Mouse (Mus musculus) T-cell, adult 2 months (primary cell): ENCODE measurements around the gene Kcnk7.

Experiments used
- DNase-seq: peaks from one replicate; pipeline ENCODE4 v3.0.0; 2022; ENCODE audit warnings: low spot score

Gene Kcnk7

GRCm38 (mm10) chr19:5725767-5726515 lies 21.8 kb downstream of the Kcnk7 start, which contains the start of gene Ehbp1l1:
Gene Ehbp1l1, minus strand, starts transcription at chr19:5726317.
- DNase-seq: peak; percentile 56

GRCm38 (mm10) chr19:5726961-5727578 lies 22.9 kb downstream of the Kcnk7 start:
- peak; percentile 66 for DNase-seq

- DNase-seq: peak; percentile 77
Measured at GRCm38 (mm10) chr19:5727701-5728100, 23.5 kb downstream of the Kcnk7 start.

GRCm38 (mm10) chr19:5728631-5729443 lies 24.7 kb downstream of the Kcnk7 start:
- DNase-seq: no peak

DNA sequence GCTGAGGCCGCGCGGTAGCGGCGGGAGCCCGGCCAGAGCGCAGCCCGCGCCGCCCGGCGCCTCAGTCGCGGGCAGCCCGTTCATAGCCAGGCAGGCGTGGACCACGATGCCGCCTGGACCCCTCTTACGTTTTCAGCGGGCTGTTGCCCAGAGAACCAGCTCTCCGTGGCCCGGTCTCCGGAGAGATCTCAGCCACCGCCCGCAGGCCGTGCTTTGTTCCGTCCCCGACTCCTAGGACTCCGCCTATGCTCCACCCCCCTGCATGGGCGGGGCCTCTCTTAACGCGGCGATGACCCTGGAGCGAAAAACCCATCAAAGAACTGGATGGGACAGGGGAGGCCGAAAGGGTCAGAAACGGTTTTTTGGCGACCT lies 25.3 kb downstream of the Kcnk7 start, which contains the start of gene Fam89b:
TSS of gene Fam89b (minus strand) at position 210 of the 372 bp plus-strand sequence.
- peak; percentile 63 for DNase-seq

DNA sequence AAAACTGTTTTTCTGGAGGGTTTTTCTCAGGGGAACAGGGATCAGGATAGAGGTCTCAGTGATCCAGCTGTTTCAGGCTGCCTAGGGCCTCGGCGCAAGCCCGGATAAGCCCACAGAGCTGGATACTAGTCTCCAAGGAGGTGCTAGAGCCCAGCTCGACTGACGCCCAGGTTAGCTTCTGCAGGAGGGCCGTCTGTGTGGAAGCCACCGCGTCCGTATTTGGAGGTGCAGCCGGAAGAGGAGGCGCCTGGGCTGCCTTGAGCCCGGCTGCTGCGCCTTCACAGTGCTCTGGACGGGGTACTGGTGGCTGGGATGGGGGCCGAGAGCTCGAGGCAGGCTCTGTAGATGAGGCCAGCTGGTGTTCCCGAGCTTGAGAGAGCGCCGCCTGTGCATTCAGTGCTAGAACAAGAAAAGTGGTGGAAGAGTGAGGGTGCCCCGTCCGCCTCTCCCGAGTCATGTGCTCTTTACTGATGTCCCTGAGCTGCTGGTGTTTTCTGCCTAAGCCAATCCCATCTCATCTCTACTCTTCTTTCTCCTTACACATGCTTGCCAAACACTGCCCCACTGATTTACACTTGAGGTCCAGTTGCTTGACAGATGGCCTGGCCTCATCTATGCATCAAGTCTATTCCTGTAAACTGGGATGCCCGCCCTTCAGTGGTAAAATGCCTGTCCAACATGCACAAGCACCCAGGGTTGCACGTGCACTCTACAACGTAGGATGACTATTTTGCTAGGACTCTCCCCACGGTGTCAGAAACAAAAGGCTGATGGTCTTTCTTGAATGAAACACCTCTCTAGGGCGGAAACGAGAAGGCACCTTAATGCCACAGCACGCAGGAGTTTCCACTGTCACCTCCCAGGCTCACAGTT lies 26.4 kb downstream of the Kcnk7 start:
- DNase-seq: no peak

DNA sequence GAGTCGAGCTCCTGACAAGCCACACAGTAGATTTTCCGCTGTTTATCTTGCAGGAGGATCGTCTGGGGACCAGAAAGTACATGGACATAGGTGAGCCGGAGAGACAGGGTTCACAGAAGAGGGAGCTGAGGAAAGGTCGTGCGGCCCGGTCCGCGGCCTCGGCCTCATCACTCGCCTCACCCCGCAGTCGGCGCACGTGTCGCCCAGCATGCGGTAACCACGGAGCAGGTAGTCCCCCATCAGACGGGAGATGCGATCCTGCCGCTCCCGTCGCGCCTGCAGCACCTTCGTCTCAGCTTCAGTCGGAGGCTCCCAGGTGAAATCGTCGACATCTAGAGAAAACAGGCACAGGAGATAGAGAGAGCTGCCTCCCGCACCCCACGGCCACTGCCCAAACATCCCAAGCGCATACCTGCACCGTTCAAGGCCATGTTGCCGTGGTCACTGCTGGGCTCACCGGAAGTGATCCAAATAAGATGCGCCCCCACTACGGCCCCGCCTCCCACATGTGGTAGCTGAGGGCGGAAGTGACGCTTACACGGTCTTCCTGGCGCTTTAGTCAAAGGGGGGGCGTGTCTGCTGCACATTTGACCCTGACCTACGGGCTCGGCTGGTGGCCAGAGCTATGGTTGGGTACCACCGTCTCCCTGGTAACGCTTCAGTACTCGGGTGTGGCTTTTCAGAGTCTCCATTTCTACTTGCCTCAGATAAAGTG lies 27.3 kb downstream of the Kcnk7 start:
- DNase-seq: peak; percentile 88

- no peak for DNase-seq
Measured at GRCm38 (mm10) chr19:5734325-5734724, 30.2 kb downstream of the Kcnk7 start.

DNA sequence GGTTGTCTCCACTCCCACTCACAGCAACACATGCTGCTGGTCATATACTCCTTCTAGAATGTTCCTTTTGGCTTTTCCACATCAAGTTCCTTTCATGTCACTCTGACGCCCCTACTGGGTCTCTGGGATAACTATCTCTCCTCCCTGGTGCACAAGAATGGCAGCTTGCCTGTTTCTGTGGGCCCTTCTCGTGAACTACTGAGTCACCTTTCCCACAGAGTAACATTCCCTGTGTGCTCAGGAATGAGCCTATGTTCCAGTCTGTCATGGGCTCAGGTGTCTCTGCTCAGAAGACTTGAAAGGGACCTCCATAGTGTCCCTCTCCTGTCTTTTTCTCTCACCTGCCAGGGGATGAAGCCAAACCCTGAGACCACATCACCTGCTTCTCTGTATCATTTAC lies 35.3 kb downstream of the Kcnk7 start:
- no peak for DNase-seq

DNA sequence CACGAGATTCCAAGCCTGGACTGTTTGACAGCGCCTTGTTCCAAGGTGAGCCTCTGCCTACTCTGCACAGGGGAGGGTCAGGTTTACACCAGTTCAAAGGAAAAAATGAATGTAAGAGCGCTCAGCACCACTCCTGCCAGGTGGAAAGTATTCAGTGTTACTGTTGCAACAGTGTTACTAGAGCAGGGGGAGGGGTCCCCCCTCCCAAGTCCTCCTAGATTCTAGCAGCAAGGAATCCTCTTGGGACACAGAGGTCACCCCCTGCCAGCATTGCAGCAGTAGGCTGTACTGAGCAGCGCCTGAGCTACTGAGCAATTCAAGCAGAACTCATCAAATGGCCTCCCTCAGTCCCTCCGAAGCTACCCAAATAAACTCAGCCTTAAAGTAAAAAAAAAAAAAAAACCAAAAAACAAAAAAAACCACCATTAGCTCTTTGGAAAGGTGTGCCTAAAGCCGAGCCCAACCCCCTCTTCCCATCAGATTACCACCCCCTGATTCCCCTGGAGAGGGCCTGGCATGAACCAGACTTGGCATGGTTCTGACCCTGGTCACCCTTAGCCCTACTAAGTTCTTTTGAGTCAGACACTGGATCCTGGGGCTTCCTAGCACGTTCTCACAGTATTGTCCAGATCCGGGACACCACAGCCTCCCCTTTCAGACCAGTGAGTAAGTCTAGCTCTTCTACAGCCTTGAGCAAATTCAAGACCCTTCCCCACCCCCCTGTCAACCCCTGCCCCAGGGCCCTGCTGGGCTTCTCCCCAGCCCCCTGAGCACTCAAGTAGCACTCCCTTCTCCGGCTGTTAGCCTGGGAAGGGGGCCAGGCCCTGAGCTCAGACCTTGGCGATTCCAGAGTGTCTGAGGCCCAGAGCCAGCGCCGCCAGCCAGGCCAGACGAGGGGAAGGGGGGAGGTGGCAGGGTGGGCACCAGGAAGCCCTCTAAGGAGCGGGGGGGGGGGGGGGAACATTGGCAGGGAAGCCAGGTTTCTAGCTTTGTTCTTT lies 36.5 kb downstream of the Kcnk7 start, which contains the start of gene Ltbp3:
TSS of gene Ltbp3 (plus strand) at position 585 of the 998 bp plus-strand sequence.
- no peak for DNase-seq

DNA sequence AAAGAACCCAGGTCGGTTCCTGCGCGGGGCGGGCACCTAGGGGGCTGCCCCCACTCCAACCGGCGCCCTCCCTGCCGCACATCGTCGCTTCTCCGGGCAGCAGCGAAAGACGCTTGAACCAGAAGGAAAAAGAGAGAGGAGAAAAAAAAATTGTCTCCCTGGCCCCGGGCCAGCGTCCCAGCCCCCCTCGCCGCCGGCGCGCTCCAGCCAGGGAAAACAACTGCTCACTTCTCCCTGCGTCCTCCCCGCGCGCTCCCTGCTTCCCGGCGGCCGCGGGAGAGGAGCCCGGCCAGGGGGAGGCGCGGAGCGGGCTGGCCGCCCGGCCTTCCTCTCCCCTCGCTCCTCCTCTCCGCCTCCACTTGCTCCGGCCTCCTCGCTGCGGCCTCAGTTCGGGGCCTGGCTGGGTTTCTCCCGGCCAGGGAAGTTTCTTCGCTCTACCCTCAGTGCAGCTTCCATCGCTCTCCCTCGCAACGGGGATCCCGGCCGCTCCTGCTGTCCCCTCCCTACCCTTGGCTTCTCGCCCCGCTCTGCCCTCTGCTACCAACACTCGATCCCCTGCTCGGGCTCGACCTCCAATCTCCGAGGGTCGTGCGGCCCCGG lies 37.6 kb downstream of the Kcnk7 start:
- no peak for DNase-seq

DNA sequence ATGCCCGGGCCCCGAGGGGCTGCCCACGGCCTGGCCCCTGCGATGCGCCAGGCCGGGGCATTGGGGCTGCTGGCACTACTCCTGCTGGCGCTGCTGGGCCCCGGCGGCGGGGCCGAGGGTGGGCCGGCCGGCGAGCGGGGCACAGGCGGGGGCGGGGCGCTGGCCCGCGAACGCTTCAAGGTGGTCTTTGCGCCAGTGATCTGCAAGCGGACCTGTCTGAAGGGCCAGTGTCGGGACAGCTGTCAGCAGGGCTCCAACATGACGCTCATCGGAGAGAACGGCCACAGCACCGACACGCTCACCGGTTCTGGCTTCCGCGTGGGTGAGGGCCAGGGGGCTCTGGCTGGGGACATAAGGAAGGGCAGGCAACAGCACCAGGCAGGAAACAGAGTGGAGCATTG lies 38.1 kb downstream of the Kcnk7 start:
- DNase-seq: no peak

- DNase-seq: no peak
Measured at GRCm38 (mm10) chr19:5743576-5743975, 39.4 kb downstream of the Kcnk7 start.

DNA sequence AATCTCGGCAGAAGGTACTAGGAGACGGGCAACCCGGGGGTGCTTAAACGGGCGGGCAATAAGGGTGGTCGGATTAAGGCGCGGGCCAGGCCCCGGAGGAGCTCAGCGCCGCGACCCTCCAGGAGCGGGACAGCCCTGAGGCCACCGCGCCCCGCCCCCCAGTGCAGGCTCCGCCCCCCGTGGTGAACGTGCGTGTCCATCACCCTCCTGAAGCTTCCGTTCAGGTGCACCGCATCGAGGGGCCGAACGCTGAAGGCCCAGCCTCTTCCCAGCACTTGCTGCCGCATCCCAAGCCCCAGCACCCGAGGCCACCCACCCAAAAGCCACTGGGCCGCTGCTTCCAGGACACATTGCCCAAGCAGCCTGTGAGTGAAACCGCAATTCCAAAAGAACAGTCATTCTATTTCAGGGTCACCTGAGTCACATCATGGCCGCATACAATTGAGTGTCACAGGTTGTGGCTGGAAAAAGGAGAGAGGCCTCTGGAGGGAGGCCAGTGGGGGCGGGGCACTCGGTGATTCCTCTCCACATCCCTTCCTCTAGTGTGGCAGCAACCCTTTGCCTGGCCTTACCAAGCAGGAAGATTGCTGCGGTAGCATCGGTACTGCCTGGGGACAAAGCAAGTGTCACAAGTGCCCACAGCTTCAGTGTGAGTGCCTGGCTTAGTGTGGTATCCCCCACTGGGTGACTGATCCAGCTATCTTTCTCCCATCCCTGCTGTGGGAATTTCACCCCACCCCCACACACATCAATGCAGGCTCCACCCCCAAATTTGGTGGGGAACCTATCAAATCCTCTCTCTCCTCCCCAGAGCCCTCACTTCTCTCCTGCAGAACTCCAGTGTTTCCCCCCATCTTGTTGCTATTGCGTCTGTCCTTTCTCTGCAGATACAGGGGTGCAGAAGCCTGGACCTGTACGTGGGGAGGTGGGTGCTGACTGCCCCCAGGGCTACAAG lies 41.9 kb downstream of the Kcnk7 start:
- DNase-seq: no peak

- DNase-seq: no peak
Measured at GRCm38 (mm10) chr19:5746907-5747363, 42.8 kb downstream of the Kcnk7 start.

DNA sequence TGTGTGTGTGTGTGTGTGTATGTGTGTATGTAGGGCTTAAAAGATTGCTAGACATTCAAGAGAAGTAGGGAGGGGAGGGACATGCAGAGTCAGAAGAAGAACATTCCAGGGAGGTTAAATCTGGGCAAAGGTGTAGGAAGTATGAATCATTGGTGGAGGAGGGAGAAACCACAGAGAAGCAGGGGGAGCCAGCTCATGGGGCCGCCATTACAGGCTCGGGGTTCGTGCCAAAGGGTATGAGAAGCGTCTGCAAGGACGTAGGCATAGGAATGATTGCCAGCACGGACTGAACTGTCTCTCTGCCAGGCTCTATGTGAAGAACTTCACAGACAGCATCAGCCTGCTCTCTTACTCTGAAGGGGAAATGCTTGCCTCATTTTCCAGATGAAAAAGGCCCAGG lies 45.3 kb downstream of the Kcnk7 start:
- DNase-seq: no peak

GRCm38 (mm10) chr19:5750951-5751350 lies 46.8 kb downstream of the Kcnk7 start:
- no peak for DNase-seq

- peak; percentile 45 for DNase-seq
Measured at GRCm38 (mm10) chr19:5751742-5752141, 47.6 kb downstream of the Kcnk7 start.
